Mouse (Mus musculus) CH12.LX (cell line): ENCODE results near the gene Cdk14. TPM values are rescaled to one million over a fixed set of nuclear protein-coding genes. Genes with fewer than 3 reads are reported as not detected.

ENCODE experiments used
- DNase-seq: peaks from one replicate; pipeline ENCODE4 v3.0.0-alpha.2; 2013; ENCODE audit errors: extremely low read depth
- H3K27ac ChIP-seq: 2 replicates; pipeline ENCODE4 v1.5.1; 2012; ENCODE audit warnings: low read depth, mild to moderate bottlenecking, control low read depth, moderate library complexity; ENCODE audit not compliant: insufficient read depth
- H3K27me3 ChIP-seq: replicated peaks from 2 replicates; pipeline ENCODE3; 2012; ENCODE audit warnings: inconsistent platforms
- H3K36me3 ChIP-seq, 2 experiments: replicated peaks in 1 of 2; 2 replicates each; pipeline versions ENCODE3 to v1.6.1; 2012; ENCODE audit warnings: inconsistent platforms in 1 of 2, low read length in 1 of 2, mild to moderate bottlenecking in 1 of 2, mixed read lengths in 1 of 2, moderate library complexity in 1 of 2; ENCODE audit not compliant: control insufficient read depth in 1 of 2, insufficient read depth in 1 of 2
- H3K4me1 ChIP-seq, 2 experiments: 2 replicates each; pipeline ENCODE4 v1.6.1; 2012; ENCODE audit warnings: inconsistent platforms in 1 of 2, moderate library complexity in 1 of 2; ENCODE audit not compliant: insufficient read depth in 2 of 2, control insufficient read depth in 1 of 2
- H3K4me2 ChIP-seq: 2 replicates; pipeline ENCODE4 v1.6.1; 2012; ENCODE audit warnings: low read depth, mild to moderate bottlenecking, control low read depth; ENCODE audit not compliant: poor library complexity, insufficient read depth, severe bottlenecking
- H3K4me3 ChIP-seq, 3 experiments: fragments of 150-350 bp in 1 of 3; sonication (generic) in 1 of 3; replicated peaks in 1 of 3; 2 replicates each; pipeline versions ENCODE3 to v1.5.1; 2011 to 2012; ENCODE audit warnings: low read depth in 2 of 3, low read length in 2 of 3, mild to moderate bottlenecking in 2 of 3, moderate library complexity in 2 of 3, control low read depth in 1 of 3, improper control_type of control experiment in 1 of 3, inconsistent platforms in 1 of 3, mixed read lengths in 1 of 3; ENCODE audit not compliant: poor library complexity in 1 of 3
- H3K79me2 ChIP-seq: replicated peaks from 2 replicates; pipeline ENCODE4 v1.6.1; 2012; ENCODE audit warnings: mild to moderate bottlenecking, moderate library complexity; ENCODE audit not compliant: control insufficient read depth, poor library complexity, insufficient read depth, severe bottlenecking; ENCODE audit errors: extremely low read depth
- H3K9ac ChIP-seq: 2 replicates; pipeline ENCODE4 v1.6.1; 2012; ENCODE audit warnings: low read depth, mild to moderate bottlenecking, control low read depth, moderate library complexity; ENCODE audit not compliant: insufficient read depth
- H3K9me3 ChIP-seq: replicated peaks from 2 replicates; pipeline ENCODE3; 2012; ENCODE audit warnings: low read length, inconsistent platforms, mixed read lengths
- BHLHE40 ChIP-seq: IDR thresholded peaks from 2 replicates; pipeline ENCODE4 v1.6.1; 2011; ENCODE audit warnings: mild to moderate bottlenecking, low read depth, low read length, improper control_type of control experiment
- CHD1 ChIP-seq: IDR thresholded peaks from 2 replicates; pipeline ENCODE4 v1.6.1; 2012; ENCODE audit warnings: low read depth, low read length, improper control_type of control experiment, inconsistent platforms
- CTCF ChIP-seq, 2 experiments: IDR thresholded peaks in 1 of 2; conservative IDR thresholded peaks in 1 of 2; 2 replicates each; pipeline ENCODE4 v1.5.1; 2011 to 2012; ENCODE audit warnings: low read depth in 2 of 2, low read length in 2 of 2, improper control_type of control experiment in 1 of 2, inconsistent platforms in 1 of 2, mild to moderate bottlenecking in 1 of 2, moderate library complexity in 1 of 2
- E2F4 ChIP-seq: IDR thresholded peaks from 2 replicates; pipeline ENCODE4 v1.6.1; 2011; ENCODE audit warnings: low read depth, low read length, improper control_type of control experiment; ENCODE audit not compliant: insufficient replicate concordance
- ELF1 ChIP-seq: IDR thresholded peaks from 2 replicates; pipeline ENCODE4 v1.6.1; 2014; ENCODE audit warnings: low read depth, mild to moderate bottlenecking, inconsistent platforms, low read length, improper control_type of control experiment
- JUND ChIP-seq: conservative IDR thresholded peaks from 2 replicates; pipeline ENCODE4 v1.6.1; 2011; ENCODE audit warnings: low read depth, low read length, improper control_type of control experiment
- KAT2A ChIP-seq: IDR thresholded peaks from 2 replicates; pipeline ENCODE4 v1.6.1; 2012; ENCODE audit warnings: low read length, improper control_type of control experiment, inconsistent platforms; ENCODE audit not compliant: insufficient replicate concordance
- MAFK ChIP-seq: IDR thresholded peaks from 2 replicates; pipeline ENCODE4 v1.6.1; 2011; ENCODE audit warnings: low read length, improper control_type of control experiment; ENCODE audit not compliant: insufficient replicate concordance
- MAX ChIP-seq: IDR thresholded peaks from 2 replicates; pipeline ENCODE4 v1.6.1; 2011; ENCODE audit warnings: low read length, improper control_type of control experiment
- MEF2A ChIP-seq: IDR thresholded peaks from 2 replicates; pipeline ENCODE4 v1.6.1; 2014; ENCODE audit warnings: low read depth, mild to moderate bottlenecking, inconsistent platforms, low read length, improper control_type of control experiment, borderline replicate concordance
- MXI1 ChIP-seq: IDR thresholded peaks from 2 replicates; pipeline ENCODE4 v1.6.1; 2011; ENCODE audit warnings: mild to moderate bottlenecking, low read depth, low read length, improper control_type of control experiment
- NELFE ChIP-seq: IDR thresholded peaks from 2 replicates; pipeline ENCODE4 v1.6.1; 2011; ENCODE audit warnings: low read depth, low read length, improper control_type of control experiment
- PAX5 ChIP-seq: IDR thresholded peaks from 2 replicates; pipeline ENCODE4 v1.6.1; 2012; ENCODE audit warnings: low read length, inconsistent platforms, mixed read lengths
- POLR2A ChIP-seq: IDR thresholded peaks from 2 replicates; pipeline ENCODE4 v1.6.1; 2011; ENCODE audit warnings: low read depth, mild to moderate bottlenecking, improper control_type of control experiment, low read length
- RAD21 ChIP-seq: IDR thresholded peaks from 2 replicates; pipeline ENCODE4 v1.6.1; 2011; ENCODE audit warnings: low read depth, mild to moderate bottlenecking, low read length, improper control_type of control experiment, moderate library complexity
- SMC3 ChIP-seq: IDR thresholded peaks from 2 replicates; pipeline ENCODE4 v1.6.1; 2011; ENCODE audit warnings: low read depth, low read length, improper control_type of control experiment
- UBTF ChIP-seq: IDR thresholded peaks from 2 replicates; pipeline ENCODE4 v1.6.1; 2012; ENCODE audit warnings: low read depth, mild to moderate bottlenecking, inconsistent platforms, low read length, improper control_type of control experiment, moderate library complexity
- USF1 ChIP-seq: IDR thresholded peaks from 2 replicates; pipeline ENCODE4 v1.6.1; 2014; ENCODE audit warnings: low read depth, mild to moderate bottlenecking, inconsistent platforms, low read length, improper control_type of control experiment
- USF2 ChIP-seq: conservative IDR thresholded peaks from 2 replicates; pipeline ENCODE4 v1.6.1; 2011; ENCODE audit warnings: low read depth, low read length, improper control_type of control experiment
- ZC3H11A ChIP-seq: IDR thresholded peaks from 2 replicates; pipeline ENCODE4 v1.6.1; 2012; ENCODE audit warnings: low read depth, mild to moderate bottlenecking, inconsistent platforms, low read length, improper control_type of control experiment
- ZKSCAN1 ChIP-seq: IDR thresholded peaks from 2 replicates; pipeline ENCODE4 v1.6.1; 2012; ENCODE audit warnings: low read depth, inconsistent platforms, low read length, improper control_type of control experiment, borderline replicate concordance
- ZMIZ1 ChIP-seq: IDR thresholded peaks from 2 replicates; pipeline ENCODE4 v1.6.1; 2012; ENCODE audit warnings: low read depth, mild to moderate bottlenecking, inconsistent platforms, low read length, improper control_type of control experiment
- ZNF384 ChIP-seq: IDR thresholded peaks from 2 replicates; pipeline ENCODE4 v1.6.1; 2012; ENCODE audit warnings: low read depth, low read length, improper control_type of control experiment, inconsistent platforms
- dilution Hi-C: fragments of 300-500 bp; cut with MboI; formaldehyde crosslinking; loops from 2 replicates; pipeline ENCODE4 v1.14.3; 2020; ENCODE audit warnings: low sequenced_read_pairs; ENCODE audit not compliant: extremely low pct_unique_long_range_greater_than_20kb, extremely low pct_ligation_motif_present
- in situ Hi-C: fragments of 300-500 bp; cut with MboI; formaldehyde crosslinking; loops from 3 replicates; pipeline ENCODE4 v1.14.3; 2019; ENCODE audit warnings: low sequenced_read_pairs, low pct_ligation_motif_present, low pct_unique_long_range_greater_than_20kb, mixed read lengths
- polyA plus RNA-seq: library from polyadenylated mRNA; unstranded; fragments of >175 nt; gene quantifications from 2 replicates; pipeline ENCODE4 v1.2.1, GENCODE M21; 2012; ENCODE audit warnings: low read depth; ENCODE audit not compliant: insufficient read length
- total RNA-seq, 2 experiments: library from RNA; depleted of rRNA; stranded (reverse); fragments of 300-350 nt in 1 of 2; fragments of >200 nt in 1 of 2; gene quantifications; 2 replicates each; pipeline ENCODE4 v1.2.3; 2012 to 2014

The Cdk14 gene
- total and polyA plus RNA-seq, 3 experiments: 3.7 to 12.0 (median 8.9) TPM

GRCm38 (mm10) chr5:5266787-5267126 lies 153.4 kb downstream of the Cdk14 start:
- Histone ChIP-seq H3K4me2 (no peak overlapping the region), H3K4me1 (peaks cover 6 to 10% of the 10 kb centered on the region in 2 experiments), H3K9me3 (no peaks in the 10 kb centered on the region), H3K79me2 (no peaks in the 10 kb centered on the region), H3K4me3 (no peak overlapping the region), H3K36me3 (no peaks in the 10 kb centered on the region), H3K27ac (no peak overlapping the region), H3K9ac (no peak overlapping the region), H3K27me3 (no peaks in the 10 kb centered on the region)
- in situ Hi-C loops: loop anchor here (10.0 kb wide), 1 partner anchor 302 kb away; no protein-coding TSS in a partner anchor
- no peak for DNase-seq
- dilution Hi-C loops: no loop called here
- no peak for TF ChIP-seq CHD1
- TF ChIP-seq E2F4: no peak
- no peak for TF ChIP-seq MAX
- no peak for TF ChIP-seq POLR2A
- TF ChIP-seq PAX5: no peak
- TF ChIP-seq USF2: no peak
- no peak for TF ChIP-seq RAD21
- TF ChIP-seq JUND: no peak
- no peak for TF ChIP-seq ELF1
- no peak for TF ChIP-seq KAT2A
- TF ChIP-seq ZC3H11A: no peak
- no peak for TF ChIP-seq NELFE
- TF ChIP-seq UBTF: no peak
- TF ChIP-seq ZMIZ1: no peak
- no peak for TF ChIP-seq CTCF (conservative IDR thresholded peaks at IDR 0.05 in 1 of 2, IDR thresholded peaks at IDR 0.05 in 1 of 2; ENCODE audit: low read depth in 2 of 2, low read length in 2 of 2)
- TF ChIP-seq ZKSCAN1: no peak
- no peak for TF ChIP-seq MXI1
- no peak for TF ChIP-seq MEF2A
- no peak for TF ChIP-seq USF1

GRCm38 (mm10) chr5:5265861-5266786 lies 154.0 kb downstream of the Cdk14 start:
- Histone ChIP-seq H3K79me2 (no peaks in the 10 kb centered on the region), H3K4me2 (no peak overlapping the region), H3K4me1 (peaks cover 6 to 10% of the 10 kb centered on the region in 2 experiments), H3K9me3 (no peaks in the 10 kb centered on the region), H3K9ac (no peak overlapping the region), H3K4me3 (no peak overlapping the region), H3K36me3 (peaks cover 0 to 2% of the 10 kb centered on the region in 2 experiments), H3K27ac (no peak overlapping the region), H3K27me3 (no peaks in the 10 kb centered on the region)
- dilution Hi-C loops: no loop called here
- DNase-seq: peak; percentile 66
- in situ Hi-C loops: loop anchor here (10.0 kb wide), 1 partner anchor 301 kb away; no protein-coding TSS in a partner anchor
- peak; percentile 71 for TF ChIP-seq RAD21
- TF ChIP-seq BHLHE40: no peak
- TF ChIP-seq MXI1: no peak
- peak; percentile 64 for TF ChIP-seq SMC3
- peak; percentile 56 for TF ChIP-seq ZNF384
- peak; percentile 70; the same call in 1 of the 2 replicates for TF ChIP-seq MAFK
- peak; percentile 67 to 75; a peak in 3 of 4 replicates for TF ChIP-seq CTCF (conservative IDR thresholded peaks at IDR 0.05 in 1 of 2, IDR thresholded peaks at IDR 0.05 in 1 of 2; ENCODE audit: low read depth in 2 of 2, low read length in 2 of 2)
